Mouse (Mus musculus): ENCODE measurements at regions not wholly inside any gene's neighbourhood (a gene's known extent, or its start where the extent isn't known, plus 50 kb on each side); places are given as distances from the start of the nearest gene placed in this dataset.

DNA sequence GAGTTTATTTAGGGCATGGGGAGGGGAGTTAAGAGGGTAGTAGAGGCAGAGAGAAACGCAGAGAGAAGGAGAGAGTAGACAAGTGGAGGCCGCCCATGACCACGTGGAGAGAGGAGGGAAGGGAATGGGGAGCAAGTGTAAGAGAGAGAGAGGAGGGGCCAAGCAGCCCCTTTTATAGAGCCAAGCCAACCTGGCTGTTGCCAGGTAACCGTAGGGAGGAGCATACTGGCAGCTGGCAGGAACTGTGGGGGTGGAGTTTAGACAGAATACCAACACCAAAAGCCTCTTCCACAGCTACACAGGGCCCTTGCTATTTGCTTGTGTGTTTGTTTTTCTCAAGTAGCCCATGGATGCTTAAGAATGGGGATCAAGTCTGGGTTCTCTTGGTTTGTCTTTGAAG, 205.4 kb downstream of the Cdh26 start:
- Histone ChIP-seq H3K27me3 (replicated peaks) (no peaks in the 10 kb centered on the region), H3K4me2 (replicated peaks) (no peak overlapping the region), H3K4me3 (no peak overlapping the region), H3K27ac (no peak overlapping the region), H3K4me1 (peaks cover 12% of the 10 kb centered on the region), H3K9ac (no peak overlapping the region), H3K36me3 (no peaks in the 10 kb centered on the region), H3K9me3 (no peaks in the 10 kb centered on the region)
- ATAC-seq (ENCODE audit: low FRiP score, low read depth), result peak; percentile 35; the same call in 1 of the 2 replicates
- 43% methylated on average over 4 of the region's 4 CpGs for WGBS

DNA sequence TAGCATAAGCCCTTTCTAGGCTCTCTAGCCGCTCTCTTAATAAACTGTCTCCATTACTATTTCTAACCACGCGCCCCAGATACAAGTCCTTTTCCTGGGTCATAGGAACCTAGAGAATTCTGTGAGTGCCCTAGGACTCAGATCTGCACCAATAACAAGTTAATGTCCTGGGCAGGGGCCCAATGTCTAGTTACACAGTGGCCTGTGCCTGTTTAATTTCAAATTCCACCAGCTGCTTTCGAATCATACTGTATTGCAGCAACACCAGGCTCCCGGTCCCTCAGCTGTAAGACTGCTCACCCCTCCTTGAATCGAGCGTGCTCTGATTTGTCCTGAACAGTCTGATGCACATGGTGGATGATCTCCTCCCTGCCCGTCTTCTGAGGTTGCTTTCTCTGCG, 206.6 kb downstream of the Cdh26 start:
- no peak overlapping the region for H3K27ac ChIP-seq
- H3K9ac ChIP-seq, result no peak overlapping the region
- no peaks in the 10 kb centered on the region for H3K9me3 ChIP-seq
- no peak overlapping the region for H3K4me2 ChIP-seq (replicated peaks)
- WGBS, result 91% methylated on average over 9 of the region's 9 CpGs
- no peaks in the 10 kb centered on the region for H3K36me3 ChIP-seq
- no peak overlapping the region for H3K4me3 ChIP-seq
- peaks cover 12% of the 10 kb centered on the region for H3K4me1 ChIP-seq
- no peak for ATAC-seq (ENCODE audit: low FRiP score, low read depth)
- H3K27me3 ChIP-seq (replicated peaks), result no peaks in the 10 kb centered on the region

DNA sequence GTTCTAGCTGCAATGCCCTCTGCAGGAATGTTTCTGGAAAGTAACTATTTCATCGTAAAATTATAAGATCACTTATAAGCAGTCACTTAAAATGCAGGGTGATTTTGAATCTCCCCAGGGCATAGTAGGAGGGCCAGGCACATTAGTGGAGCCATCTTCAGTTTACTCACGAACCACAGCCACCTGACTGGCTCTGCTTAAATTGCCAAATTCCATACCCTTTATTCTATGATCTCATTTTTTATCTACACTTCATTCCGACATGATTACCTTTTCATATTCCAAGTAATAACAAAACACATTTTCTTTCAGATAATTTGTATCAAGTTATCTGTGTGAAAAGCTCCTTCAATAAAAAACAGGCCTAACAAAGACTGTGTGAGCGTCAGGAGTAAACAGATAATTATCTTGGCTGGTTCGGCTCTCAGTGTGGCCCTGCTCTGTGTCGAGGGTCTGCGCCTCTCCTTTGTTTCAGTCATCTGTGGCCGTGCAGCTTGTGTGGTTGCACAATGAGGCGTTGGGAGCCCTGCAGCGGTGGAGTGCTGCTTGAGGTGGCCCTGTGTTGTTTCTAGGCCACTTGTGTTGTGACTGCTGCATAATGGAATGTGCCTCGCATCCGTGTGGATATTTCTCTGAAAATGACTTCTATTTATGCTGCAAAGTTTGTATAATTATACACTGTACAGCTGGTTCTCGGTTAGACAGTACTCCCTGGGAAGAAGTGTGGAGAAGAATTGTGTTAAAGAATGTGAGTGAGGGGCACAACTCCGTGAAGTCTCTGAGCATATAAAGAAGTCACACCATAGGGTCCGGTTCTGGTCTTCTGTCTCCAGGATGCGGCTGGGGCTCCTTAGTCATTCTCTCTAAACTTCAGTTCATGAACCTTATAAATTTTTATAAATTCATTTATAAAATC, 212.1 kb downstream of the Cdh26 start:
- Histone ChIP-seq H3K4me2 (replicated peaks) (no peak overlapping the region), H3K27me3 (replicated peaks) (no peaks in the 10 kb centered on the region), H3K4me1 (peaks cover 5% of the 10 kb centered on the region; the same call in 1 of the 2 replicates), H3K4me3 (no peak overlapping the region), H3K9ac (no peak overlapping the region), H3K9me3 (no peaks in the 10 kb centered on the region), H3K27ac (no peak overlapping the region), H3K36me3 (no peaks in the 10 kb centered on the region)
- ATAC-seq (ENCODE audit: low FRiP score, low read depth), result no peak
- WGBS, result 40% methylated on average over 16 of the region's 16 CpGs

DNA sequence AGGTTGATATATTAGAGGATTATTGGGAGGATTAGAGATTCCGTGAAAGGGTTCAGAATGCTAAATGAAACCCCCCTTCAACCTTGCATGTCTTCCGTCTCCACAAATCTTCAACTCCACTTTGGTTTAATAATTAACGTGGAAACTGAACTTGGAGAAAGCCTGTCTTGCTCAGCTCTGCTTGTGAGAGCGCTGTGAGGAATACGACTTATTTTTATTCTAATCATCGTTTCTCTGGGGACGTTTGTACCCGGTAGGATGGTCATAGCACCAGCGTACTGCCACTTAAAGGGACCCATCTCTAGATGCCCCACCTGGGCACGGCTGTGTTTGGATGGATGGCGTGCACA, 212.7 kb downstream of the Cdh26 start:
- H3K4me2 ChIP-seq (replicated peaks), result no peak overlapping the region
- peaks cover 5% of the 10 kb centered on the region; the same call in 1 of the 2 replicates for H3K4me1 ChIP-seq
- no peak overlapping the region for H3K4me3 ChIP-seq
- WGBS, result 69% methylated on average over 11 of the region's 11 CpGs
- no peaks in the 10 kb centered on the region for H3K27me3 ChIP-seq (replicated peaks)
- H3K27ac ChIP-seq, result no peak overlapping the region
- no peaks in the 10 kb centered on the region for H3K9me3 ChIP-seq
- ATAC-seq (ENCODE audit: low FRiP score, low read depth), result no peak
- no peak overlapping the region for H3K9ac ChIP-seq
- H3K36me3 ChIP-seq, result no peaks in the 10 kb centered on the region

DNA sequence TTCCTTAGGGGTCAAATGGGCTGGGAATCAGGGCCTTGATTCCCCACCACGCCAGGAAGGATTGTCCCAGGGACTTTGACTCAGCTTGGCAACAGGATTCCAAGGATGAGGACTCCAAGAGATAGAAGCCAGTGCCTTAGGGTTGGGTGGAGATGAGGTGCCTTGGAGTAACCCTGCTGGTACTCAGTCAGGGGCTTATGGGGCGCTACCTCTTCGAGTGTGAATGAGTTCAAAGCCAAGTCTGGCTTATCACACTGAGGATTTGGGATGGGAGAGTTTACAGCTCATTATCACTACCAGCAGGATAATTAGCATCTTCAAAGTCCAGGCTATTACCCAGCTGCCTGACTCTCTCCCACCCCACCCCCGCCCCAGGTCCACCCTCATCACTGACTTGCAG, 213.5 kb downstream of the Cdh26 start:
- 22% methylated on average over 4 of the region's 4 CpGs for WGBS
- Histone ChIP-seq H3K36me3 (no peaks in the 10 kb centered on the region), H3K4me2 (replicated peaks) (no peak overlapping the region), H3K27me3 (replicated peaks) (no peaks in the 10 kb centered on the region), H3K4me1 (peaks cover 5% of the 10 kb centered on the region; the same call in 1 of the 2 replicates), H3K4me3 (no peak overlapping the region), H3K9ac (no peak overlapping the region), H3K27ac (no peak overlapping the region), H3K9me3 (no peaks in the 10 kb centered on the region)
- ATAC-seq (ENCODE audit: low FRiP score, low read depth), result no peak

DNA sequence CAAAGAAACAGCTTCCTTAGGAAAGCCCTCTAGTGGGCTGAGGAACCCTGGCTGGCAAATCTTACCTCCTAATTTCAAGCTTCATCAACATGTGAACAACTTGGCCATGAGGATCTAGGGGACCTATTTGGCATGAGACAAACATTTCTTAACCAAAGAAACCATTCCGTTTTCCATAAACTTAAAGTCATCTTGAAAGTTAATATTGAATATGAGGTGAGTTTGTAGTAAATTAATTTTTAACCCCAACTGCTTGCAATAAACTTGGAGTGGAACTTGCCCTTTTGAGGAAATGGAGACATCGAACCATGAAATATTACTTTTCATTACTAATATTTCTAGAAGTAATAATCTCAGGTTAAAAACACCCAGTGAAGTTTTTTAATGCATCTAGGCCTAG, 229.7 kb downstream of the Cdh26 start:
- Histone ChIP-seq H3K9me3 (no peaks in the 10 kb centered on the region), H3K4me3 (no peak overlapping the region), H3K27ac (no peak overlapping the region), H3K36me3 (no peaks in the 10 kb centered on the region), H3K4me2 (replicated peaks) (no peak overlapping the region), H3K9ac (no peak overlapping the region), H3K4me1 (no peaks in the 10 kb centered on the region), H3K27me3 (replicated peaks) (no peaks in the 10 kb centered on the region)
- no peak for ATAC-seq (ENCODE audit: low FRiP score, low read depth)
- 89% methylated on average over 2 of the region's 2 CpGs for WGBS

DNA sequence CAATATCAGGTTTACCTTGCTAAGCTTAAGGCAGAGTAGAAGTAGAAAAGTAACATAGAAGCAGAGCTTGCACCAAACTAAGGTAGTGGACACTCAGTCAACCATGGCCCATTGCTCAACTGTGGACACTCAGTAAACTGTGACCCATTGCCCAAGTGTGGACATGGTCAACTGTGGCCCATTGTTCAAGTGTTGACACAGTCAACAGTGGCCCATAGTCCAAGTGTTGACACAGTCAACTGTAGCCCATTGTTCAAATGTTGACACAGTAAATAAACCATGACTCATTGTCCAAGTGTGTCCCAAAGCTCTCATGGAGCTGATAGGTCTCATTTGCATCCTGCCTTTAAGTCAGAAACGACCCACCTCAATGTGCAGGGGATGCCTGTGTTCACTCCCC, 232.1 kb downstream of the Cdh26 start:
- Histone ChIP-seq H3K9me3 (no peaks in the 10 kb centered on the region), H3K27ac (no peak overlapping the region), H3K27me3 (replicated peaks) (no peaks in the 10 kb centered on the region), H3K4me1 (no peaks in the 10 kb centered on the region), H3K9ac (no peak overlapping the region), H3K4me3 (no peak overlapping the region), H3K4me2 (replicated peaks) (no peak overlapping the region), H3K36me3 (no peaks in the 10 kb centered on the region)
- no peak for ATAC-seq (ENCODE audit: low FRiP score, low read depth)
- WGBS, result 53% methylated on average over 1 of the region's 1 CpGs

DNA sequence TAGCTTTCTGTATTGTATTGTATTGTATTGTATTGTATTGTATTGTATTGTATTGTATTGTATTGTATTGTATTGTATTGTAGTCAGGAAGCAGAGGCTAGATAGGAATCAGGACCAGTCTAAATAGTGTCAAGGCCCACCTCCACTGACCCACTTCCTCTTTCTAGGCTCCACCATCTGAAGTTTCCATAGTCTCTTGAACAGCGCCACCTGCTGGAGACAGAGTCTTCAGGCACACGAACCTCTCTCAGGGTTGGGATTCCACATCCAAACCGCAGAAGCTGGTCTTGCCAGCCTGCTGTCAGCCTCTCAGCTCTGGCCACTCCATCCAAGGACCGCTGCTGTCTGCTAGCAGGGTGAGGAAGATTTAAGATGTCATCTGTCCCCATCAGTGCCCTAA, 234.6 kb downstream of the Cdh26 start:
- Histone ChIP-seq H3K27ac (no peak overlapping the region), H3K4me2 (replicated peaks) (no peak overlapping the region), H3K4me1 (0 out of 2 replicates have a peak, but pooled peaks cover under 1% of the 10 kb centered on the region), H3K9me3 (no peaks in the 10 kb centered on the region), H3K9ac (no peak overlapping the region), H3K36me3 (no peaks in the 10 kb centered on the region), H3K4me3 (no peak overlapping the region), H3K27me3 (replicated peaks) (no peaks in the 10 kb centered on the region)
- WGBS, result 11% methylated on average over 4 of the region's 4 CpGs
- no peak for ATAC-seq (ENCODE audit: low FRiP score, low read depth)

DNA sequence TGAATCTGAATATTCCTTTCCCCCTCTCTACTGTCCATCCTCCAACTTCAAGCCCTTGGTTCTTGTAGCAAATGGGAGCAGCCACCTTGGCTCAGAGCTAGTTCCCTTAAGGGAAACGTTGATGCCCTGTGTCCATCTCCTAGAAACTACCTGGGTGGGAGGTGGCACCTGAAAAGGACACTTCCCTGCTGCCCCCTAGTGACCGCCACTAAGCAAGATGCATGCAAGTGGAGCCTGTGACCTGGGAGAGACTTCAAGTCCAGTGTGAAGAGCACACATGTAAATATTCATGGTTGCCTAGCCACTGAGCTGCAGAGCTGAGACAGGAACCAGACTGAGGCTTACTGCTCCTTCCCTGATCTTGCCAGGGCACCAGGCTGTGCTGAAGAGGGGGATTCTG, 238.1 kb downstream of the Cdh26 start:
- H3K4me1 ChIP-seq, result 0 out of 2 replicates have a peak, but pooled peaks cover 4% of the 10 kb centered on the region
- H3K9me3 ChIP-seq, result no peaks in the 10 kb centered on the region
- no peak overlapping the region for H3K9ac ChIP-seq
- H3K36me3 ChIP-seq, result no peaks in the 10 kb centered on the region
- H3K27ac ChIP-seq, result no peak overlapping the region
- H3K4me2 ChIP-seq (replicated peaks), result no peak overlapping the region
- no peak for ATAC-seq (ENCODE audit: low FRiP score, low read depth)
- 12% methylated on average over 2 of the region's 2 CpGs for WGBS
- H3K27me3 ChIP-seq (replicated peaks), result no peaks in the 10 kb centered on the region
- no peak overlapping the region for H3K4me3 ChIP-seq

DNA sequence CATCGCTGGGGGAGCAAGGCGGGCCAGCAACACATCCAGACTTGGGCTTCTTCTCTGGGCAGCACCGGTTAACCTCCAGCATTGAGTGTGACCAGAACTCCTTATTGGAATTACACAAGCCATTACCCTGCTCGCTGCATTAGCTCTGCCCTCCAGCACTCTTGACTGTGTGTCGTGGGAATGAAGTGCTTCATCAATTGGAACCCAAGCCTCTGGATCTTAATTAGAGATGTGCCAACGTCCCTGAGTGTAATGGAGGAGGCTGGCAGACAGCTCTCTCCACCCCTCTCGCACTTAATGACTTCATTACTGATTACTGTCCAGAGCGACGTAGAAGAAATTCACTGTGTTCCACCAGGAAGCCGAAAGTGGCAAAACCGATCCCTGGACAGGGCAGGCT, 240.6 kb downstream of the Cdh26 start:
- Histone ChIP-seq H3K4me3 (no peak overlapping the region), H3K27ac (no peak overlapping the region), H3K9ac (no peak overlapping the region), H3K4me2 (replicated peaks) (no peak overlapping the region), H3K36me3 (no peaks in the 10 kb centered on the region), H3K27me3 (replicated peaks) (no peaks in the 10 kb centered on the region), H3K4me1 (0 out of 2 replicates have a peak, but pooled peaks cover 4% of the 10 kb centered on the region), H3K9me3 (no peaks in the 10 kb centered on the region)
- WGBS, result 69% methylated on average over 11 of the region's 11 CpGs
- 0 out of 2 replicates have a peak, but pooled peaks have one; percentile 20 for ATAC-seq (ENCODE audit: low FRiP score, low read depth)

DNA sequence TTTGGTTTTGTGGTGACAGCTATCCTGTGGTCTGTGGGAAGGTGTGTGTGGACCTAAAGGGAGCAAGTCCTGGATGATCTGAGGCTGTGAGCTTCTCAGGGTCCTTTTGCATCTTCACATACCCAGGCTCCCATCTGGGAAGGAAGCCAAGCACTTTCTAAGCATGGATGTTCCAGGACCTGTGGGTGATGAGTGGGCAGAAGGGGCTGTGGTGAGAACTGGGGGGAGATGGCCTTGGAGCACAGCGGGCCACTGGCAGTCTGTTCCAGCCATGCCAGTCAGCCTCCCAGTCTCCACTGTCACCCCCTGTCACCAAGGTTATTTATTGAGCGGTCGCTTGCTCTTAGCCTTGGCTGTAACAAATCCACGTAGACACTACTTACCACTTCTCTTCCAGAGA, 243.3 kb downstream of the Cdh26 start:
- Histone ChIP-seq H3K27me3 (replicated peaks) (no peaks in the 10 kb centered on the region), H3K9ac (no peak overlapping the region), H3K4me3 (no peak overlapping the region), H3K36me3 (no peaks in the 10 kb centered on the region), H3K27ac (no peak overlapping the region), H3K9me3 (no peaks in the 10 kb centered on the region), H3K4me2 (replicated peaks) (no peak overlapping the region), H3K4me1 (peaks cover 15% of the 10 kb centered on the region; the same call in 1 of the 2 replicates)
- ATAC-seq (ENCODE audit: low FRiP score, low read depth), result no peak
- WGBS, result 76% methylated on average over 4 of the region's 4 CpGs

DNA sequence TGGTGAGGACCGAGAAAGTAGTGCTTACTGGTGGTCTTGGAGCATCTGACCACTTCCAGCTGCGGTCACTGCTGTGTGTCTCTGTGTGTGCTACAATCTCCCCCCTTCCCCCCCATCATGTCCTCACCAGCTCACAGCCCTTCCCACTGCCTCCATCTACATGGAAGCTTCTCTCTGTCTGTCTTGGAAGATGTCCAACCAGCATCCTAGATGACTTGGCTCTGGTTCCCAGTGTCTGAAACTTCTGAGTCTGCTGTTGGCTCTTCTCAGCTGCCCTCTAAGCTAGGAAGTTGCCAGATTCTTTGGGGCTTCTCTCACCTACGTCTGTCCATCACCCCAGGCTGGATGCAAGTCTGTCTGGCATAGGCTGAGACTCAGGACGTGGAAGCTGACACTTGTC, 244.3 kb downstream of the Cdh26 start:
- 72% methylated on average over 4 of the region's 4 CpGs for WGBS
- Histone ChIP-seq H3K9me3 (no peaks in the 10 kb centered on the region), H3K27me3 (replicated peaks) (no peaks in the 10 kb centered on the region), H3K9ac (no peak overlapping the region), H3K27ac (no peak overlapping the region), H3K36me3 (no peaks in the 10 kb centered on the region), H3K4me2 (replicated peaks) (no peak overlapping the region), H3K4me1 (peaks cover 19% of the 10 kb centered on the region; the same call in 1 of the 2 replicates), H3K4me3 (no peak overlapping the region)
- ATAC-seq (ENCODE audit: low FRiP score, low read depth), result no peak

DNA sequence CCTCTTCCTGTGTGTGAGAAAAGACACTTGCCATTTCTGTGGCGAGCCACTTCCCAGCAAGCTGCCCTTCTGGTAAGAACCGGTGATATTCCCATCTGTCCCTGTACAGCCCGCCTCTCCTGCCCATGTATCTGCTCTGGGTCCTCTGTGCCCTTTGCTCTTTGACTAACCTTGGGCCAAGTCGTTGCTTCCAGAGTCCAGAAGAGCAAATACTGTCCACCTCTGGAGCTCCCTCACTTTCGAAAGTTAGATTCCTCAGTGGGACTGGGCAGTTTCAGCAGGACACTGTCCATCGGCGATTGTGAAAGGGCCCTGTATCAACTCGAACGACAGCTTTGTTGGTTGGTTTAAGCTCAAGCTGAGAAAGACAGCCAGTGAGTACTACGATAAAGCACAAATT, 246.6 kb downstream of the Cdh26 start:
- Histone ChIP-seq H3K4me1 (peaks cover 15% of the 10 kb centered on the region; the same call in 1 of the 2 replicates), H3K9ac (no peak overlapping the region), H3K27me3 (replicated peaks) (no peaks in the 10 kb centered on the region), H3K4me2 (replicated peaks) (no peak overlapping the region), H3K9me3 (no peaks in the 10 kb centered on the region), H3K27ac (no peak overlapping the region), H3K36me3 (no peaks in the 10 kb centered on the region), H3K4me3 (no peak overlapping the region)
- 85% methylated on average over 10 of the region's 10 CpGs for WGBS
- no peak for ATAC-seq (ENCODE audit: low FRiP score, low read depth)
